Mouse (Mus musculus): ENCODE data around the gene Col25a1.

- TF ChIP-seq POLR2A (IDR thresholded peaks at IDR 0.05; ENCODE audit: low read depth, low read length) = no peak
- no peak for TF ChIP-seq CTCF (IDR thresholded peaks at IDR 0.05; ENCODE audit: extremely low read depth, insufficient read length, insufficient replicate concordance, low read depth, low read length)
These were observed 249.1 kb downstream of the Col25a1 start for GRCm38 (mm10) chr3:130380299-130380845.
